In genomic region chr7:143021356-143022164, GRCm38 (mm10) we compare ENCODE assay signal across 11 mouse cellular contexts. TPM values are rescaled to one million over a fixed set of nuclear protein-coding genes. Genes with fewer than 3 reads are reported as not detected.
A peak's percentile ranks its signal among the peaks of the same experiment; 100 is the strongest.
DNase-seq lines count a peak whose midpoint lies in the region; ATAC-seq and TF ChIP-seq lines count a peak whose summit lies in the region.
"Had no signal": no experiment of that assay in that cellular context is flagged by ENCODE, and none has a peak within 500 bp of the region (broad histone marks: within the 10 kb centered on the region; RNA-seq: fewer than 3 reads in every experiment).

No protein-coding gene starts in this region.

- peaks cover 22% of the 10 kb centered on the region for H3K4me1 ChIP-seq in liver, embryonic 12.5 days
- 0 out of 2 replicates have a peak, but pooled peaks cover 5% of the 10 kb centered on the region for H3K4me1 ChIP-seq in liver, embryonic 11.5 days (replicated peaks; ENCODE audit: control insufficient read depth, insufficient read depth, low read length)
- peaks cover 22 to 47% of the 10 kb centered on the region in 2 experiments for H3K4me1 ChIP-seq in MEL (ENCODE audit: control insufficient read depth in 1 of 2, insufficient read depth in 2 of 2, low read length in 2 of 2)
- peaks cover 7% of the 10 kb centered on the region for H3K4me1 ChIP-seq in intestine, embryonic 15.5 days (replicated peaks)
- H3K4me1 ChIP-seq in stomach, embryonic 14.5 days (ENCODE audit: control insufficient read depth, insufficient read depth, low read length): peaks cover 9% of the 10 kb centered on the region

- no peaks in the 10 kb centered on the region for H3K79me2 ChIP-seq in MEL (ENCODE audit: control insufficient read depth, insufficient read depth, low read length, poor library complexity)

- peaks cover 19% of the 10 kb centered on the region for H3K36me3 ChIP-seq in liver, embryonic 12.5 days
- no peaks in the 10 kb centered on the region for H3K36me3 ChIP-seq in liver, embryonic 11.5 days (ENCODE audit: control insufficient read depth, insufficient read depth, low read length)
- peaks cover 4 to 47% of the 10 kb centered on the region in 2 experiments; a peak in 3 of 4 replicates for H3K36me3 ChIP-seq in MEL (ENCODE audit: control insufficient read depth in 1 of 2, insufficient read depth in 2 of 2, low read length in 2 of 2)
- H3K36me3 ChIP-seq in intestine, embryonic 15.5 days: no peaks in the 10 kb centered on the region
- no peaks in the 10 kb centered on the region for H3K36me3 ChIP-seq in stomach, embryonic 14.5 days (ENCODE audit: control insufficient read depth, insufficient read depth, low read length)

- no peak overlapping the region for H3K27ac ChIP-seq in liver, embryonic 12.5 days
- no peak overlapping the region for H3K27ac ChIP-seq in liver, embryonic 11.5 days (ENCODE audit: low read depth, low read length)
- peak overlapping the region; percentile 94 for H3K27ac ChIP-seq in MEL (ENCODE audit: control insufficient read depth, low read depth, low read length)
- H3K27ac ChIP-seq in intestine, embryonic 15.5 days: peak overlapping the region; percentile 36; the same call in 1 of the 2 replicates
- H3K27ac ChIP-seq in stomach, embryonic 14.5 days (ENCODE audit: low read length): 0 out of 2 replicates have a peak overlapping the region, but pooled peaks have one; percentile 15
- H3K27ac ChIP-seq: embryonic facial prominence, embryonic 15.5 days had no signal

- no peak overlapping the region for H3K9ac ChIP-seq in liver, embryonic 12.5 days
- H3K9ac ChIP-seq in liver, embryonic 11.5 days (ENCODE audit: low read depth, low read length): no peak overlapping the region
- peak overlapping the region; percentile 4; the same call in 1 of the 2 replicates for H3K9ac ChIP-seq in MEL (ENCODE audit: control insufficient read depth, low read depth, low read length, poor library complexity, severe bottlenecking)
- H3K9ac ChIP-seq in intestine, embryonic 15.5 days: no peak overlapping the region
- H3K9ac ChIP-seq in stomach, embryonic 14.5 days (replicated peaks; ENCODE audit: low read depth, low read length): no peak overlapping the region
- H3K9ac ChIP-seq: embryonic facial prominence, embryonic 15.5 days had no signal

- no peaks in the 10 kb centered on the region for H3K27me3 ChIP-seq in liver, embryonic 12.5 days (replicated peaks)
- no peaks in the 10 kb centered on the region for H3K27me3 ChIP-seq in liver, embryonic 11.5 days (replicated peaks; ENCODE audit: control insufficient read depth, insufficient read depth, low read length)
- H3K27me3 ChIP-seq in MEL (ENCODE audit: control insufficient read depth in 1 of 2, insufficient read depth in 2 of 2, low read length in 2 of 2): no peaks in the 10 kb centered on the region
- no peaks in the 10 kb centered on the region for H3K27me3 ChIP-seq in intestine, embryonic 15.5 days (replicated peaks)
- H3K27me3 ChIP-seq in stomach, embryonic 14.5 days (ENCODE audit: control insufficient read depth, insufficient read depth, low read length): no peaks in the 10 kb centered on the region
- H3K27me3 ChIP-seq: embryonic facial prominence, embryonic 15.5 days had no signal

- H3K9me3 ChIP-seq in liver, embryonic 12.5 days (replicated peaks): no peaks in the 10 kb centered on the region
- H3K9me3 ChIP-seq in liver, embryonic 11.5 days (ENCODE audit: control insufficient read depth, low read length): no peaks in the 10 kb centered on the region
- H3K9me3 ChIP-seq in MEL (replicated peaks; ENCODE audit: insufficient read depth, low read length): no peaks in the 10 kb centered on the region
- no peaks in the 10 kb centered on the region for H3K9me3 ChIP-seq in intestine, embryonic 15.5 days
- no peaks in the 10 kb centered on the region for H3K9me3 ChIP-seq in stomach, embryonic 14.5 days (ENCODE audit: control insufficient read depth, low read depth, low read length)
- H3K9me3 ChIP-seq: embryonic facial prominence, embryonic 15.5 days had no signal

- intact Hi-C loops in left cerebral cortex, postnatal 4 days (cut with DNase I): no loop called here

- TF ChIP-seq EP300 in MEL (IDR thresholded peaks at IDR 0.05; ENCODE audit: low read depth in 1 of 2, low read length in 2 of 2): peak; percentile 8 to 24; a peak in 1 of 4 replicates

- no peak overlapping the region for H3K4me3 ChIP-seq in liver, embryonic 12.5 days
- H3K4me3 ChIP-seq in liver, embryonic 11.5 days (ENCODE audit: low read depth, low read length): no peak overlapping the region
- H3K4me3 ChIP-seq in MEL (ENCODE audit: control insufficient read depth in 1 of 2, insufficient read depth in 1 of 2, low read depth in 2 of 2, low read length in 2 of 2): no peak overlapping the region
- no peak overlapping the region for H3K4me3 ChIP-seq in intestine, embryonic 15.5 days (replicated peaks)
- H3K4me3 ChIP-seq in stomach, embryonic 14.5 days (ENCODE audit: low read depth, low read length): no peak overlapping the region
- H3K4me3 ChIP-seq: embryonic facial prominence, embryonic 15.5 days had no signal

- DNase-seq in liver, embryonic 11.5 days (ENCODE audit: low spot score): no peak
- DNase-seq in MEL (ENCODE audit: low read depth, low spot score): peak; percentile 86
- DNase-seq in ovary, postnatal 36 days (ENCODE audit: low spot score): no peak
- DNase-seq in left cerebral cortex, postnatal 4 days: no peak
- no peak for DNase-seq in yolk sac, embryonic 10.5 days (ENCODE audit: low spot score)
- DNase-seq: cerebellum, postnatal 10 days had no signal

- H3K4me2 ChIP-seq in liver, embryonic 12.5 days: no peak overlapping the region
- H3K4me2 ChIP-seq in liver, embryonic 11.5 days: no peak overlapping the region
- no peak overlapping the region for H3K4me2 ChIP-seq in intestine, embryonic 15.5 days (replicated peaks)
- H3K4me2 ChIP-seq in stomach, embryonic 14.5 days (replicated peaks; ENCODE audit: low read depth, low read length): no peak overlapping the region
- H3K4me2 ChIP-seq: embryonic facial prominence, embryonic 15.5 days had no signal

- TF ChIP-seq POLR2A in MEL (IDR thresholded peaks at IDR 0.05; ENCODE audit: control insufficient read depth in 1 of 2, insufficient read depth in 1 of 2, low read depth in 1 of 2, low read length in 2 of 2, poor library complexity in 1 of 2): peak in 1 of 2 experiments; percentile 49; a peak in 2 of 4 replicates

- WGBS in liver, embryonic 12.5 days (ENCODE audit: insufficient replicate concordance): 47% methylated on average over 5 of the region's 5 CpGs
- WGBS in liver, embryonic 11.5 days: 56% methylated on average over 5 of the region's 5 CpGs
- 47% methylated on average over 5 of the region's 5 CpGs for WGBS in intestine, embryonic 15.5 days
- WGBS in stomach, embryonic 14.5 days: 51% methylated on average over 5 of the region's 5 CpGs

- ATAC-seq in liver, embryonic 12.5 days: 0 out of 2 replicates have a peak, but pooled peaks have one; percentile 51
- ATAC-seq in liver, embryonic 11.5 days (replicated peaks; ENCODE audit: low FRiP score): no peak
- ATAC-seq in intestine, embryonic 15.5 days: peak; percentile 88
- ATAC-seq in stomach, embryonic 14.5 days (ENCODE audit: insufficient number of reproducible peaks, insufficient read depth, low FRiP score, low read depth): no peak

- TF ChIP-seq RAD21 in MEL (IDR thresholded peaks at IDR 0.05; ENCODE audit: low read depth, low read length): no peak

- no peak for TF ChIP-seq CTCF in MEL (IDR thresholded peaks at IDR 0.05 in 2 of 3, conservative IDR thresholded peaks at IDR 0.05 in 1 of 3; ENCODE audit: control insufficient read depth in 1 of 3, insufficient read depth in 1 of 3, low read depth in 2 of 3, low read length in 3 of 3, poor library complexity in 1 of 3, severe bottlenecking in 1 of 3)

RNA-seq across cellular contexts. Expression of gene Tspan32, which starts 16.7 kb away (rescaled TPM):
- 105 and 106 TPM in 2 replicates for polyA plus RNA-seq in liver, embryonic 12.5 days (2016; fragmentation: Nextera tagmentation; extraction: Ambion mirVana)
- 115 and 118 TPM in 2 replicates for polyA plus RNA-seq in liver, embryonic 11.5 days (2014; fragmentation: Nextera tagmentation; extraction: Ambion mirVana)
- 159 and 205 TPM in 2 replicates for total RNA-seq in MEL (2012; rRNA removed)
- polyA plus RNA-seq in MEL (2012; ENCODE audit: insufficient read depth in 1 of 2, insufficient read length in 2 of 2, low read depth in 1 of 2, low replicate concordance in 2 of 2, missing spikeins in 1 of 2): 100 to 1,000 TPM in 1 of 2 experiments, 10 to 100 TPM in 1; 53.5 to 212 TPM
- polyA plus RNA-seq in intestine, embryonic 15.5 days (2015; fragmentation: Nextera tagmentation; extraction: Ambion mirVana): 2.2 and 2.8 TPM in 2 replicates
- 1.3 and 1.6 TPM in 2 replicates for polyA plus RNA-seq in stomach, embryonic 14.5 days (2014; fragmentation: Nextera tagmentation; extraction: Ambion mirVana)
- total RNA-seq in left cerebral cortex, postnatal 4 days (2021): not detected

RNA-seq across cellular contexts. Expression of gene Cd81, which starts 31.0 kb away (rescaled TPM):
- polyA plus RNA-seq in liver, embryonic 12.5 days (2016; fragmentation: Nextera tagmentation; extraction: Ambion mirVana): 154 TPM in 2 replicates
- polyA plus RNA-seq in liver, embryonic 11.5 days (2014; fragmentation: Nextera tagmentation; extraction: Ambion mirVana): 273 and 276 TPM in 2 replicates
- 86.8 and 105 TPM in 2 replicates for total RNA-seq in MEL (2012; rRNA removed)
- polyA plus RNA-seq in MEL (2012; ENCODE audit: insufficient read depth in 1 of 2, insufficient read length in 2 of 2, low read depth in 1 of 2, low replicate concordance in 2 of 2, missing spikeins in 1 of 2): 100 to 1,000 TPM in 1 of 2 experiments, not detected in 1; 133 TPM
- polyA plus RNA-seq in intestine, embryonic 15.5 days (2015; fragmentation: Nextera tagmentation; extraction: Ambion mirVana): 411 and 413 TPM in 2 replicates
- polyA plus RNA-seq in stomach, embryonic 14.5 days (2014; fragmentation: Nextera tagmentation; extraction: Ambion mirVana): 705 and 725 TPM in 2 replicates
- total RNA-seq in left cerebral cortex, postnatal 4 days (2021): 100 to 1,000 TPM; 249 to 263 TPM

RNA-seq across cellular contexts. Expression of gene Tssc4, which starts 47.5 kb away (rescaled TPM):
- polyA plus RNA-seq in liver, embryonic 12.5 days (2016; fragmentation: Nextera tagmentation; extraction: Ambion mirVana): 50.2 and 50.5 TPM in 2 replicates
- polyA plus RNA-seq in liver, embryonic 11.5 days (2014; fragmentation: Nextera tagmentation; extraction: Ambion mirVana): 48.9 and 52.2 TPM in 2 replicates
- 63.9 and 76.9 TPM in 2 replicates for total RNA-seq in MEL (2012; rRNA removed)
- polyA plus RNA-seq in MEL (2012; ENCODE audit: insufficient read depth in 1 of 2, insufficient read length in 2 of 2, low read depth in 1 of 2, low replicate concordance in 2 of 2, missing spikeins in 1 of 2): 10 to 100 TPM in 1 of 2 experiments, not detected in 1; 75.6 TPM
- polyA plus RNA-seq in intestine, embryonic 15.5 days (2015; fragmentation: Nextera tagmentation; extraction: Ambion mirVana): 76.0 and 76.2 TPM in 2 replicates
- 61.3 and 66.6 TPM in 2 replicates for polyA plus RNA-seq in stomach, embryonic 14.5 days (2014; fragmentation: Nextera tagmentation; extraction: Ambion mirVana)
- total RNA-seq in left cerebral cortex, postnatal 4 days (2021): 10 to 100 TPM; 41.6 to 44.8 TPM

RNA-seq across cellular contexts. Expression of gene Ascl2, which starts 52.5 kb away (rescaled TPM):
- 1.3 TPM in 2 replicates for polyA plus RNA-seq in liver, embryonic 12.5 days (2016; fragmentation: Nextera tagmentation; extraction: Ambion mirVana)
- 1.5 and 1.8 TPM in 2 replicates for polyA plus RNA-seq in liver, embryonic 11.5 days (2014; fragmentation: Nextera tagmentation; extraction: Ambion mirVana)
- total RNA-seq in MEL (2012; rRNA removed): not detected in 2 replicates
- not detected for polyA plus RNA-seq in MEL (2012; ENCODE audit: insufficient read depth in 1 of 2, insufficient read length in 2 of 2, low read depth in 1 of 2, low replicate concordance in 2 of 2, missing spikeins in 1 of 2)
- 12.2 and 12.6 TPM in 2 replicates for polyA plus RNA-seq in intestine, embryonic 15.5 days (2015; fragmentation: Nextera tagmentation; extraction: Ambion mirVana)
- polyA plus RNA-seq in stomach, embryonic 14.5 days (2014; fragmentation: Nextera tagmentation; extraction: Ambion mirVana): 3.9 and 4.6 TPM in 2 replicates
- under 1 TPM; 0.50 to 0.62 TPM for total RNA-seq in left cerebral cortex, postnatal 4 days (2021)
- total RNA-seq: heart, postnatal 25 days had no signal

Comparison
In these comparisons a context has a peak if more than half of its experiments do, and no peak if none do; other contexts are left out.
1. ATAC-seq: peak in liver, embryonic 12.5 days (single experiment) and intestine, embryonic 15.5 days (single experiment); none in liver, embryonic 11.5 days (single experiment) and stomach, embryonic 14.5 days (single experiment).
2. H3K27ac ChIP-seq: peak in MEL (single experiment), intestine, embryonic 15.5 days (single experiment) and stomach, embryonic 14.5 days (single experiment); none in liver, embryonic 12.5 days (single experiment) and liver, embryonic 11.5 days (single experiment).
3. RNA of gene Tspan32, which starts 16.7 kb away (polyA plus RNA-seq): 53.5 to 212 TPM in MEL, 115 to 118 TPM in liver, embryonic 11.5 days and 105 to 106 TPM in liver, embryonic 12.5 days; 2.2 to 2.8 TPM in intestine, embryonic 15.5 days and 1.3 to 1.6 TPM in stomach, embryonic 14.5 days; every median in the first group is over 10 times any median in the second.